Mouse (Mus musculus): ENCODE data around the gene 4930432K21Rik. TPM values are rescaled to one million over a fixed set of nuclear protein-coding genes. Genes with fewer than 3 reads are reported as not detected.

Gene 4930432K21Rik
- polyA plus RNA-seq, 1 experiment = 1.4 TPM

GRCm38 (mm10) chr8:84104697-84105609 lies 42.9 kb upstream of the 4930432K21Rik start, which contains the start of gene Dcaf15:
Gene Dcaf15, minus strand, starts transcription at chr8:84104768.
- TF ChIP-seq POLR2A (IDR thresholded peaks at IDR 0.05; ENCODE audit: low read depth, low read length) (no peak), CTCF (IDR thresholded peaks at IDR 0.05; ENCODE audit: extremely low read depth, insufficient read depth, insufficient read length, insufficient replicate concordance) (no peak)
- WGBS = 13% methylated on average over 42 of the region's 42 CpGs
- Histone ChIP-seq H3K4me1 (ENCODE audit: control insufficient read depth, insufficient read depth, insufficient read length) (peaks cover 10% of the 10 kb centered on the region; the same call in 1 of the 2 replicates), H3K36me3 (ENCODE audit: control insufficient read depth, insufficient read depth, low read length) (peaks cover 8% of the 10 kb centered on the region), H3K27ac (ENCODE audit: insufficient read depth, low read length) (peak within 1 kb of the TSS; percentile 53), H3K4me3 (ENCODE audit: extremely low read depth, insufficient read depth, insufficient read length) (peak within 1 kb of the TSS; percentile 73), H3K27me3 (ENCODE audit: control insufficient read depth, insufficient read depth, low read length) (no peaks in the 10 kb centered on the region)
- peak; percentile 99 for DNase-seq (ENCODE audit: low read depth in 1 of 2, low spot score in 2 of 2)

DNA sequence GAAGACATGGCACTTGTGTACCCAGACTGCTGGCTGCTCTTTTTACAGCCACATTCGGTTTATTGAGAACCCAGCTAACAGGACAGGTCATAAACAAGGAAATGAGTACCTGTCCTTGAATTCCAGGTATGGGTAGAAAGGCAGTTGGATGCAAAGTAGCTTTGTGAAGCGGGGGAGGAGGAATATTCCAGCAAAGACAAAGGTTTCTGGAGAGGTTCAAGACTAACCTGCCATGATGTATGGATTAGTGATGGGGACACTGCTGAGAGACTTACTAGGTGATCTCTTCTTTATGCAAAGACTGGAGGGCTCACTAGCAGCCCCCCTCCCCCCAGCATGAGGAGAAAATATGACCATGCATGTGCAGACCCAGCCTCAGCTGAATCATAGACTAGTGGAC lies 42.1 kb upstream of the 4930432K21Rik start:
- Histone ChIP-seq H3K4me1 (ENCODE audit: control insufficient read depth, insufficient read depth, insufficient read length) (peaks cover 10% of the 10 kb centered on the region; the same call in 1 of the 2 replicates), H3K36me3 (ENCODE audit: control insufficient read depth, insufficient read depth, low read length) (peaks cover 8% of the 10 kb centered on the region), H3K27ac (ENCODE audit: insufficient read depth, low read length) (no peak overlapping the region), H3K4me3 (ENCODE audit: extremely low read depth, insufficient read depth, insufficient read length) (no peak overlapping the region), H3K27me3 (ENCODE audit: control insufficient read depth, insufficient read depth, low read length) (no peaks in the 10 kb centered on the region)
- no peak for DNase-seq (ENCODE audit: low read depth in 1 of 2, low spot score in 2 of 2)
- no peak for TF ChIP-seq CTCF (IDR thresholded peaks at IDR 0.05; ENCODE audit: extremely low read depth, insufficient read depth, insufficient read length, insufficient replicate concordance)
- no peak for TF ChIP-seq POLR2A (IDR thresholded peaks at IDR 0.05; ENCODE audit: low read depth, low read length)
- WGBS = 77% methylated on average over 2 of the region's 2 CpGs

DNA sequence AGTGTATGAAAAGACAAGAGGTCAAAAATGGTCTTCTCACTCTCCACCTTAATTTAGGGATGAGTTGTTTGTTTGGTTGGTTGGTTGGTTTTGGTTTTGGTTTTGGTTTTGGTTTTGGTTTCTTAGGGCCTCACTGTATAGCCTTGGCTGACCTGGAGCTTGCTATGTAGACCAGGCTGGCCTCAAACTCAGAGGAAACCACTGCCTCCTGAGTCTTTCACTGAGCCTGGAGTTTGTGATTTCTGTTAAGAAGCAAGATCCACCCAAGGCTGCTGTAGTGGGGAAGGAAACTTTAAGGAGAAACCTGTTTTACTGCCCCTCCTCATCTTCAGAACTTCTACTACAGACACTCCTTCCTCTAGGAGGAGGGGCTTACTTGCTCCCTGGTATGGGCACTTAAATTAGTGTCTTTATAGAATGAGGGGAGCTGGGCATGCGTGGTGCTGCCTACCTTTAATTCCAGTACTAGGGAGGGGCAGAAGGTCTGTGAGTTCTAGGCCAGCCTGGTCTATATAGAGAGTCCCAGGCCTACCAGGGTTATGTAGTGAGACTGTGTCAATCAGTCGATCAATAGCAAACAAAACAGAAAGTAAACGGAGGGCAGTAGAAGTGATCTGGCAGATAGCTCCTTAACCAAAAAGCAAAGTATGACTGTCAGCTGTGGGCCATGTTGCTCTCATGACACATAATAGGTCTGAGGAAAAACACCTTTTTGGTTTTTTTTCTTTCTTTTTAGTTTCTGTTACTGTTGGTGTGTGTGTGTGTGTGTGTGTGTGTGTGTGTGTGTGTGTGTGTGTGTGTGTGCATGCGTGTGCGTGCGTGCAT lies 41.4 kb upstream of the 4930432K21Rik start:
- H3K27me3 ChIP-seq (ENCODE audit: control insufficient read depth, insufficient read depth, low read length) = no peaks in the 10 kb centered on the region
- peaks cover 10% of the 10 kb centered on the region; the same call in 1 of the 2 replicates for H3K4me1 ChIP-seq (ENCODE audit: control insufficient read depth, insufficient read depth, insufficient read length)
- TF ChIP-seq POLR2A (IDR thresholded peaks at IDR 0.05; ENCODE audit: low read depth, low read length) = no peak
- no peak for TF ChIP-seq CTCF (IDR thresholded peaks at IDR 0.05; ENCODE audit: extremely low read depth, insufficient read depth, insufficient read length, insufficient replicate concordance)
- H3K27ac ChIP-seq (ENCODE audit: insufficient read depth, low read length) = no peak overlapping the region
- peaks cover 6% of the 10 kb centered on the region for H3K36me3 ChIP-seq (ENCODE audit: control insufficient read depth, insufficient read depth, low read length)
- DNase-seq (ENCODE audit: low read depth in 1 of 2, low spot score in 2 of 2) = no peak
- no peak overlapping the region for H3K4me3 ChIP-seq (ENCODE audit: extremely low read depth, insufficient read depth, insufficient read length)
- 93% methylated on average over 6 of the region's 6 CpGs for WGBS

- no peak for DNase-seq (ENCODE audit: low read depth in 1 of 2, low spot score in 2 of 2)
- no peaks in the 10 kb centered on the region for H3K36me3 ChIP-seq (ENCODE audit: control insufficient read depth, insufficient read depth, low read length)
- WGBS = 92% methylated on average over 6 of the region's 6 CpGs
- TF ChIP-seq CTCF (IDR thresholded peaks at IDR 0.05; ENCODE audit: extremely low read depth, insufficient read depth, insufficient read length, insufficient replicate concordance) = no peak
- TF ChIP-seq POLR2A (IDR thresholded peaks at IDR 0.05; ENCODE audit: low read depth, low read length) = no peak
- no peak overlapping the region for H3K4me3 ChIP-seq (ENCODE audit: extremely low read depth, insufficient read depth, insufficient read length)
- H3K27ac ChIP-seq (ENCODE audit: insufficient read depth, low read length) = no peak overlapping the region
- no peaks in the 10 kb centered on the region for H3K27me3 ChIP-seq (ENCODE audit: control insufficient read depth, insufficient read depth, low read length)
- no peaks in the 10 kb centered on the region for H3K4me1 ChIP-seq (ENCODE audit: control insufficient read depth, insufficient read depth, insufficient read length)
Measured at GRCm38 (mm10) chr8:84115646-84116045, 32.2 kb upstream of the 4930432K21Rik start.

GRCm38 (mm10) chr8:84122151-84122550 lies 25.7 kb upstream of the 4930432K21Rik start:
- Histone ChIP-seq H3K27me3 (ENCODE audit: control insufficient read depth, insufficient read depth, low read length) (no peaks in the 10 kb centered on the region), H3K27ac (ENCODE audit: insufficient read depth, low read length) (no peak overlapping the region), H3K4me3 (ENCODE audit: extremely low read depth, insufficient read depth, insufficient read length) (no peak overlapping the region), H3K36me3 (ENCODE audit: control insufficient read depth, insufficient read depth, low read length) (no peaks in the 10 kb centered on the region), H3K4me1 (ENCODE audit: control insufficient read depth, insufficient read depth, insufficient read length) (no peaks in the 10 kb centered on the region)
- DNase-seq (ENCODE audit: low read depth in 1 of 2, low spot score in 2 of 2) = no peak
- 91% methylated on average over 3 of the region's 3 CpGs for WGBS
- TF ChIP-seq POLR2A (IDR thresholded peaks at IDR 0.05; ENCODE audit: low read depth, low read length) (no peak), CTCF (IDR thresholded peaks at IDR 0.05; ENCODE audit: extremely low read depth, insufficient read depth, insufficient read length, insufficient replicate concordance) (no peak)

GRCm38 (mm10) chr8:84125656-84126055 lies 22.2 kb upstream of the 4930432K21Rik start, which contains the start of gene Podnl1:
Gene Podnl1, plus strand, starts transcription at chr8:84125989.
- Histone ChIP-seq H3K4me1 (ENCODE audit: control insufficient read depth, insufficient read depth, insufficient read length) (no peaks in the 10 kb centered on the region), H3K27ac (ENCODE audit: insufficient read depth, low read length) (peak within 1 kb of the TSS; percentile 12; the same call in 1 of the 2 replicates), H3K4me3 (ENCODE audit: extremely low read depth, insufficient read depth, insufficient read length) (no peak within 1 kb of the TSS), H3K27me3 (ENCODE audit: control insufficient read depth, insufficient read depth, low read length) (no peaks in the 10 kb centered on the region), H3K36me3 (ENCODE audit: control insufficient read depth, insufficient read depth, low read length) (no peaks in the 10 kb centered on the region)
- DNase-seq (ENCODE audit: low read depth in 1 of 2, low spot score in 2 of 2) = no peak
- TF ChIP-seq CTCF (IDR thresholded peaks at IDR 0.05; ENCODE audit: extremely low read depth, insufficient read depth, insufficient read length, insufficient replicate concordance) = no peak
- no peak for TF ChIP-seq POLR2A (IDR thresholded peaks at IDR 0.05; ENCODE audit: low read depth, low read length)
- 65% methylated on average over 9 of the region's 9 CpGs for WGBS
